Mouse (Mus musculus) lung, postnatal 0 days (tissue): ENCODE measurements around the gene Cpd.

Experiments
- CTCF ChIP-seq: IDR thresholded peaks from 2 replicates; pipeline ENCODE4 v1.5.1; 2016; ENCODE audit warnings: antibody characterized with exemption, mild to moderate bottlenecking
- EP300 ChIP-seq: IDR thresholded peaks from 2 replicates; pipeline ENCODE4 v1.6.1; 2016; ENCODE audit warnings: antibody characterized with exemption, mild to moderate bottlenecking, control low read depth

DNA sequence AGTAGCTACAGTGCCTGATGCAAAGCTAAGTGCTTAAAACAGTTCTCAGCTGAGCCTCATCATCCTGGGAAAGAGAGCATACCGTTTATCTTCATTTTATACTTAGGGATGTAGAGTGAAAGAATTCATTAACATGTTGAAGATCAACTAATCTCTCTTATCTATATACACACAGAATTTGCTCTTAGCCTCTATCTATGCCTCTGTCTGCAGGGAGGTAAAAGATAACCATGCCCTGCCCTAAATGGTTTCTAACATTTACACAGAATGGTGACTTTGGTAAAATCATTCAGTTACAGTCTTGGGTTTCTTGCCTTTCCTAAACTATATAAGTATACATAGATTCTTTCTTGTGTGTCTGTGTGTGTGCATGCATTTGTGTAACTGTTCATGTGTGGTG is 12.2 kb downstream of the Cpd start:
- no peak for TF ChIP-seq CTCF
- no peak for TF ChIP-seq EP300
